Mouse (Mus musculus) adrenal gland, postnatal 36 days (tissue): ENCODE measurements at regions not wholly inside any gene's neighbourhood (a gene's known extent, or its start where the extent isn't known, plus 50 kb on each side); places are given as distances from the start of the nearest gene placed in this dataset.
"Not testable (repeated sequence)": the region's sequence is repeated elsewhere in the genome, so short reads cannot be mapped to it uniquely, and the experiment has no call there.

Source experiments
- DNase-seq, 2 experiments: peaks; one replicate each; pipeline ENCODE4 v3.0.0; 2021; ENCODE audit warnings: mixed read lengths in 1 of 2

- DNase-seq: no peak
Measured at GRCm38 (mm10) chr9:85637274-85637673, 111.9 kb downstream of the Ibtk start.

- DNase-seq: no peak
Measured at GRCm38 (mm10) chr9:85636131-85636447, 113.0 kb downstream of the Ibtk start.

- no peak for DNase-seq
Measured at GRCm38 (mm10) chr9:85635438-85636130, 113.5 kb downstream of the Ibtk start.

- not testable (repeated sequence) for DNase-seq
Measured at GRCm38 (mm10) chr9:85634786-85635185, 114.3 kb downstream of the Ibtk start.

- DNase-seq: no peak
Measured at GRCm38 (mm10) chr9:85617972-85618371, 131.2 kb downstream of the Ibtk start.

GRCm38 (mm10) chr9:85617177-85617777, 131.9 kb downstream of the Ibtk start:
- DNase-seq: peak in 1 of 2 experiments; percentile 7

GRCm38 (mm10) chr9:85616266-85616869, 132.8 kb downstream of the Ibtk start:
- peak in 1 of 2 experiments; percentile 18 for DNase-seq

GRCm38 (mm10) chr9:85609152-85609551, 140.0 kb downstream of the Ibtk start:
- DNase-seq: no peak

GRCm38 (mm10) chr9:85596959-85597358, 152.2 kb downstream of the Ibtk start:
- DNase-seq: peak; percentile 64 to 65

GRCm38 (mm10) chr9:85593867-85594266, 155.3 kb downstream of the Ibtk start:
- no peak for DNase-seq

- no peak for DNase-seq
Measured at GRCm38 (mm10) chr9:85592639-85593038, 156.5 kb downstream of the Ibtk start.

- no peak for DNase-seq
Measured at GRCm38 (mm10) chr9:85589210-85589609, 159.9 kb downstream of the Ibtk start.

GRCm38 (mm10) chr9:85588077-85588476, 161.1 kb downstream of the Ibtk start:
- peak; percentile 34 to 70 for DNase-seq

- DNase-seq: peak in 1 of 2 experiments; percentile 18
Measured at GRCm38 (mm10) chr9:85581028-85581595, 168.0 kb downstream of the Ibtk start.

- no peak for DNase-seq
Measured at GRCm38 (mm10) chr9:85577812-85578211, 171.3 kb downstream of the Ibtk start.

GRCm38 (mm10) chr9:85577338-85577737, 171.8 kb downstream of the Ibtk start:
- DNase-seq: no peak

- DNase-seq: no peak
Measured at GRCm38 (mm10) chr9:85568877-85569276, 180.3 kb downstream of the Ibtk start.

GRCm38 (mm10) chr9:85551871-85552270, 197.3 kb downstream of the Ibtk start:
- DNase-seq: peak; percentile 15 to 30

- DNase-seq: no peak
Measured at GRCm38 (mm10) chr9:85550455-85550854, 198.7 kb downstream of the Ibtk start.

- peak; percentile 43 to 58 for DNase-seq
Measured at GRCm38 (mm10) chr9:85546226-85546625, 202.9 kb downstream of the Ibtk start.

- no peak for DNase-seq
Measured at GRCm38 (mm10) chr9:85545566-85545965, 203.6 kb downstream of the Ibtk start.

GRCm38 (mm10) chr9:85538557-85538956, 210.6 kb downstream of the Ibtk start:
- no peak for DNase-seq

- no peak for DNase-seq
Measured at GRCm38 (mm10) chr9:85528421-85528820, 201.3 kb upstream of the Tent5a start.
